Mouse (Mus musculus) telencephalon, adult 2 months (tissue): Measurements from ENCODE around the gene Hsdl2.
A peak's percentile ranks its signal among the peaks of the same experiment; 100 is the strongest.
"Not testable (repeated sequence)": the region's sequence is repeated elsewhere in the genome, so short reads cannot be mapped to it uniquely, and the experiment has no call there.

Experiments used
- DNase-seq: peaks from one replicate; pipeline ENCODE4 v3.0.0-alpha.2; 2011; ENCODE audit warnings: low read depth, low spot score

Gene Hsdl2

GRCm38 (mm10) chr4:59581314-59582185 is at the start of gene Hsdl2:
Hsdl2 (plus strand) TSS chr4:59581563.
- DNase-seq: peak; percentile 98

- no peak for DNase-seq
Measured at GRCm38 (mm10) chr4:59533268-59533667, 48.1 kb upstream of the Hsdl2 start.

GRCm38 (mm10) chr4:59535624-59536023 is 45.7 kb upstream of the Hsdl2 start:
- DNase-seq: no peak

GRCm38 (mm10) chr4:59536281-59536680 is 45.1 kb upstream of the Hsdl2 start:
- no peak for DNase-seq

- no peak for DNase-seq
Measured at GRCm38 (mm10) chr4:59543006-59543405, 38.4 kb upstream of the Hsdl2 start.

GRCm38 (mm10) chr4:59544654-59545053 is 36.7 kb upstream of the Hsdl2 start:
- DNase-seq: no peak

GRCm38 (mm10) chr4:59546285-59547071 is 34.9 kb upstream of the Hsdl2 start:
- no peak for DNase-seq

- no peak for DNase-seq
Measured at GRCm38 (mm10) chr4:59547136-59547889, 34.0 kb upstream of the Hsdl2 start.

- no peak for DNase-seq
Measured at GRCm38 (mm10) chr4:59548011-59548559, 33.3 kb upstream of the Hsdl2 start.

GRCm38 (mm10) chr4:59548560-59549174 is 32.7 kb upstream of the Hsdl2 start:
- no peak for DNase-seq

- peak; percentile 63 for DNase-seq
Measured at GRCm38 (mm10) chr4:59549175-59549976, 32.0 kb upstream of the Hsdl2 start, which contains the start of gene Ptbp3. Ptbp3 (minus strand) TSS chr4:59549364.

- no peak for DNase-seq
Measured at GRCm38 (mm10) chr4:59549977-59550560, 31.3 kb upstream of the Hsdl2 start.

GRCm38 (mm10) chr4:59551901-59552300 is 29.5 kb upstream of the Hsdl2 start:
- DNase-seq: no peak

- no peak for DNase-seq
Measured at GRCm38 (mm10) chr4:59552835-59553234, 28.5 kb upstream of the Hsdl2 start.

GRCm38 (mm10) chr4:59553576-59553975 is 27.8 kb upstream of the Hsdl2 start:
- DNase-seq: no peak

GRCm38 (mm10) chr4:59555177-59555576 is 26.2 kb upstream of the Hsdl2 start:
- no peak for DNase-seq

GRCm38 (mm10) chr4:59557343-59557742 is 24.0 kb upstream of the Hsdl2 start:
- DNase-seq: not testable (repeated sequence)

GRCm38 (mm10) chr4:59558096-59558720 is 23.2 kb upstream of the Hsdl2 start:
- DNase-seq: no peak

GRCm38 (mm10) chr4:59560141-59560540 is 21.2 kb upstream of the Hsdl2 start:
- DNase-seq: no peak
